Mouse (Mus musculus) spleen, adult 2 months (tissue): ENCODE results near the gene Mgrn1.

Experiments used
- CTCF ChIP-seq: fragments of 200-500 bp; IDR thresholded peaks from 2 replicates; pipeline ENCODE4 v1.5.1; 2011; ENCODE audit warnings: mild to moderate bottlenecking, inconsistent platforms; ENCODE audit not compliant: insufficient read depth, insufficient read length, insufficient replicate concordance; ENCODE audit errors: extremely low read depth
- POLR2A ChIP-seq: fragments of 200-500 bp; IDR thresholded peaks from 2 replicates; pipeline ENCODE4 v1.6.1; 2011; ENCODE audit warnings: low read depth, low read length, inconsistent platforms

DNA sequence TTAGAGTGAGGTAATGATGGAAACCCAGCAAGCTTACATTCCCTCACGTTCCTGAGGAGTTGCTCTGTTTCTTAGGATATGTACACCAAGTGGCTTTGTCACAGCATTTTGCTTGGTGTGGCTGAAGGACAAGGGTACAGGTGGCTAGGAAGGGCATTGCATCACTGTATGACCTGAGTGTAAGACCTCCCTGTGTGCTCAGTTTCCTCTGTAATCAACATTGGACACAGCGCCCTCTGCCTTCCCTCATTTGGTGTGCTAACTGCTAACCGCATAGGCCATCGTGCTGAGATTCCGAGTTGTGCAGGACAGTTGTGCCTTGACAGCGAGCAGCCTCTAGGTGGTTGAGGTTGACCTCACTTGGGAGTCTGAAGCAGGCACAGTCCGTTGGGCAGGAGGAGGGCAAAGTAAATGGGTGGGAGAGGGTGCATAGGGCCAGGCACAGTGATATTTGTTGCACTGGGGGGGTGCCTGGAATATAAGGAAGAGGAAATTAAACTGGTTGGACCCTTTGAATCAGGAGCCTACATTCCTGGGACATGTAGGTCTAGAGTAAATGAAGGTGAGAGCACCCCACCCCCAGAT, 11.2 kb downstream of the Mgrn1 start:
- TF ChIP-seq CTCF (no peak; the same call in 1 of the 2 replicates), POLR2A (no peak)
